Mouse (Mus musculus): ENCODE results near the gene Lrrc32. TPM values are rescaled to one million over a fixed set of nuclear protein-coding genes. Genes with fewer than 3 reads are reported as not detected.

Lrrc32 gene
- total and polyA plus RNA-seq, 3 experiments = 2.3 to 23.7 (median 5.3) TPM

- Histone ChIP-seq H3K27me3 (replicated peaks) (peaks cover 9% of the 10 kb centered on the region), H3K36me3 (replicated peaks in 1 of 2; ENCODE audit: control insufficient read depth in 1 of 2, insufficient read depth in 1 of 2, low read length in 1 of 2) (no peaks in the 10 kb centered on the region), H3K4me3 (replicated peaks in 1 of 3; ENCODE audit: low read depth in 2 of 3, low read length in 2 of 3, poor library complexity in 1 of 3) (no peak overlapping the region), H3K9ac (ENCODE audit: insufficient read depth, low read depth) (no peak overlapping the region), H3K9me3 (replicated peaks; ENCODE audit: low read length) (no peaks in the 10 kb centered on the region), H3K79me2 (replicated peaks; ENCODE audit: control insufficient read depth, extremely low read depth, insufficient read depth, poor library complexity, severe bottlenecking) (no peaks in the 10 kb centered on the region), H3K27ac (ENCODE audit: insufficient read depth, low read depth) (no peak overlapping the region), H3K4me1 (ENCODE audit: control insufficient read depth in 1 of 2, insufficient read depth in 2 of 2) (no peaks in the 10 kb centered on the region), H3K4me2 (ENCODE audit: insufficient read depth, low read depth, poor library complexity, severe bottlenecking) (no peak overlapping the region)
- TF ChIP-seq EP300 (IDR thresholded peaks at IDR 0.05; ENCODE audit: low read length) (no peak), IRF4 (IDR thresholded peaks at IDR 0.05; ENCODE audit: low read depth, low read length) (no peak), E2F4 (IDR thresholded peaks at IDR 0.05; ENCODE audit: insufficient replicate concordance, low read depth, low read length) (no peak), CTCF (conservative IDR thresholded peaks at IDR 0.05 in 1 of 2, IDR thresholded peaks at IDR 0.05 in 1 of 2; ENCODE audit: low read depth in 2 of 2, low read length in 2 of 2) (no peak), ZNF384 (IDR thresholded peaks at IDR 0.05; ENCODE audit: low read depth, low read length) (no peak), MEF2A (IDR thresholded peaks at IDR 0.05; ENCODE audit: borderline replicate concordance, low read depth, low read length) (no peak), MYC (IDR thresholded peaks at IDR 0.05; ENCODE audit: low read depth, low read length) (no peak), RCOR1 (conservative IDR thresholded peaks at IDR 0.05; ENCODE audit: low read depth, low read length) (no peak), MAZ (IDR thresholded peaks at IDR 0.05; ENCODE audit: low read depth, low read length) (no peak), PAX5 (IDR thresholded peaks at IDR 0.05; ENCODE audit: low read length) (no peak), JUND (conservative IDR thresholded peaks at IDR 0.05; ENCODE audit: low read depth, low read length) (no peak), TCF12 (IDR thresholded peaks at IDR 0.05; ENCODE audit: low read depth, low read length) (no peak), ETS1 (conservative IDR thresholded peaks at IDR 0.05; ENCODE audit: low read depth, low read length) (no peak)
- DNase-seq (ENCODE audit: extremely low read depth) = no peak
- in situ Hi-C loops (cut with MboI; ENCODE audit: low pct_ligation_motif_present, low pct_unique_long_range_greater_than_20kb, low sequenced_read_pairs) (loop anchor here (25.0 kb wide), 1 partner anchor 285 kb away; no protein-coding TSS in a partner anchor), dilution Hi-C loops (cut with MboI; ENCODE audit: extremely low pct_ligation_motif_present, extremely low pct_unique_long_range_greater_than_20kb, low sequenced_read_pairs) (no loop called here)
Measured at GRCm38 (mm10) chr7:98446873-98447272, 42.2 kb upstream of the Lrrc32 start.

- Histone ChIP-seq H3K4me3 (replicated peaks in 1 of 3; ENCODE audit: low read depth in 2 of 3, low read length in 2 of 3, poor library complexity in 1 of 3) (no peak overlapping the region), H3K4me2 (ENCODE audit: insufficient read depth, low read depth, poor library complexity, severe bottlenecking) (no peak overlapping the region), H3K79me2 (replicated peaks; ENCODE audit: control insufficient read depth, extremely low read depth, insufficient read depth, poor library complexity, severe bottlenecking) (no peaks in the 10 kb centered on the region), H3K9ac (ENCODE audit: insufficient read depth, low read depth) (no peak overlapping the region), H3K9me3 (replicated peaks; ENCODE audit: low read length) (no peaks in the 10 kb centered on the region), H3K27me3 (replicated peaks) (peaks cover 7% of the 10 kb centered on the region), H3K4me1 (ENCODE audit: control insufficient read depth in 1 of 2, insufficient read depth in 2 of 2) (no peaks in the 10 kb centered on the region), H3K27ac (ENCODE audit: insufficient read depth, low read depth) (no peak overlapping the region), H3K36me3 (replicated peaks in 1 of 2; ENCODE audit: control insufficient read depth in 1 of 2, insufficient read depth in 1 of 2, low read length in 1 of 2) (no peaks in the 10 kb centered on the region)
- peak; percentile 65 for DNase-seq (ENCODE audit: extremely low read depth)
- in situ Hi-C loops (cut with MboI; ENCODE audit: low pct_ligation_motif_present, low pct_unique_long_range_greater_than_20kb, low sequenced_read_pairs) (loop anchor here (25.0 kb wide), 1 partner anchor 285 kb away; no protein-coding TSS in a partner anchor), dilution Hi-C loops (cut with MboI; ENCODE audit: extremely low pct_ligation_motif_present, extremely low pct_unique_long_range_greater_than_20kb, low sequenced_read_pairs) (no loop called here)
- TF ChIP-seq SMC3 (IDR thresholded peaks at IDR 0.05; ENCODE audit: low read depth, low read length) (peak; percentile 50; the same call in 1 of the 2 replicates), ZC3H11A (IDR thresholded peaks at IDR 0.05; ENCODE audit: low read depth, low read length) (no peak), CTCF (conservative IDR thresholded peaks at IDR 0.05 in 1 of 2, IDR thresholded peaks at IDR 0.05 in 1 of 2; ENCODE audit: low read depth in 2 of 2, low read length in 2 of 2) (peak; percentile 10 to 71; a peak in 3 of 4 replicates), USF1 (IDR thresholded peaks at IDR 0.05; ENCODE audit: low read depth, low read length) (no peak), RAD21 (IDR thresholded peaks at IDR 0.05; ENCODE audit: low read depth, low read length) (peak; percentile 64), ZMIZ1 (IDR thresholded peaks at IDR 0.05; ENCODE audit: low read depth, low read length) (no peak), HCFC1 (IDR thresholded peaks at IDR 0.05; ENCODE audit: low read depth, low read length) (no peak)
Measured at GRCm38 (mm10) chr7:98447585-98448308, 41.3 kb upstream of the Lrrc32 start.

All from CH12.LX (cell line).